Mouse (Mus musculus): ENCODE data around the gene Acvr1b. TPM values are rescaled to one million over a fixed set of nuclear protein-coding genes. Genes with fewer than 3 reads are reported as not detected.

The Acvr1b gene
- total and polyA plus RNA-seq, 3 experiments = under 0.01 TPM; not detected in 2

GRCm38 (mm10) chr15:101238885-101239511 is 65.1 kb downstream of the Acvr1b start:
- no peak for TF ChIP-seq GATA2 (IDR thresholded peaks at IDR 0.05; ENCODE audit: borderline replicate concordance, low read depth, low read length)
- TF ChIP-seq TAL1 (conservative IDR thresholded peaks at IDR 0.05; ENCODE audit: low read depth, low read length) = no peak
- no peak for TF ChIP-seq CTCF (IDR thresholded peaks at IDR 0.05; ENCODE audit: low read depth, low read length)
- no peak for TF ChIP-seq GATA1 (IDR thresholded peaks at IDR 0.05; ENCODE audit: borderline replicate concordance, low read length)
- no peak for TF ChIP-seq POLR2AphosphoS5 (IDR thresholded peaks at IDR 0.05; ENCODE audit: insufficient replicate concordance, low read depth, low read length)
- Histone ChIP-seq H3K36me3 (replicated peaks) (no peaks in the 10 kb centered on the region), H3K9me3 (replicated peaks) (peaks cover 43% of the 10 kb centered on the region), H3K27me3 (ENCODE audit: insufficient read depth, low read length) (no peaks in the 10 kb centered on the region; the same call in 1 of the 2 replicates), H3K4me3 (ENCODE audit: low read depth, low read length) (no peak overlapping the region), H3K4me1 (ENCODE audit: insufficient read depth, low read depth, low read length) (0 out of 2 replicates have a peak, but pooled peaks cover 3% of the 10 kb centered on the region)
- no peak for ATAC-seq (ENCODE audit: extremely low read depth, insufficient number of reproducible peaks, low FRiP score, poor library complexity, severe bottlenecking)
- no peak for DNase-seq (ENCODE audit: low spot score)

- no peaks in the 10 kb centered on the region; the same call in 1 of the 2 replicates for H3K27me3 ChIP-seq (ENCODE audit: insufficient read depth, low read length)
- H3K36me3 ChIP-seq (replicated peaks) = no peaks in the 10 kb centered on the region
- DNase-seq (ENCODE audit: low spot score) = no peak
- ATAC-seq (ENCODE audit: extremely low read depth, insufficient number of reproducible peaks, low FRiP score, poor library complexity, severe bottlenecking) = no peak
- H3K4me1 ChIP-seq (ENCODE audit: insufficient read depth, low read depth, low read length) = 0 out of 2 replicates have a peak, but pooled peaks cover 3% of the 10 kb centered on the region
- TF ChIP-seq GATA1 (IDR thresholded peaks at IDR 0.05; ENCODE audit: borderline replicate concordance, low read length) (no peak), TAL1 (conservative IDR thresholded peaks at IDR 0.05; ENCODE audit: low read depth, low read length) (no peak), CTCF (IDR thresholded peaks at IDR 0.05; ENCODE audit: low read depth, low read length) (no peak), POLR2AphosphoS5 (IDR thresholded peaks at IDR 0.05; ENCODE audit: insufficient replicate concordance, low read depth, low read length) (no peak), GATA2 (IDR thresholded peaks at IDR 0.05; ENCODE audit: borderline replicate concordance, low read depth, low read length) (no peak)
- no peak overlapping the region for H3K4me3 ChIP-seq (ENCODE audit: low read depth, low read length)
- H3K9me3 ChIP-seq (replicated peaks) = peaks cover 41% of the 10 kb centered on the region
Measured at GRCm38 (mm10) chr15:101239821-101240220, 66.0 kb downstream of the Acvr1b start.

- TF ChIP-seq CTCF (IDR thresholded peaks at IDR 0.05; ENCODE audit: low read depth, low read length) (peak; percentile 32), TAL1 (conservative IDR thresholded peaks at IDR 0.05; ENCODE audit: low read depth, low read length) (no peak), GATA2 (IDR thresholded peaks at IDR 0.05; ENCODE audit: borderline replicate concordance, low read depth, low read length) (no peak)
- DNase-seq (ENCODE audit: low spot score) (peak; percentile 22), ATAC-seq (ENCODE audit: extremely low read depth, insufficient number of reproducible peaks, low FRiP score, poor library complexity, severe bottlenecking) (no peak; the same call in 1 of the 2 replicates)
- no peaks in the 10 kb centered on the region for H3K36me3 ChIP-seq (replicated peaks)
- H3K4me3 ChIP-seq (ENCODE audit: low read depth, low read length) = no peak overlapping the region
- H3K27me3 ChIP-seq (ENCODE audit: insufficient read depth, low read length) = no peaks in the 10 kb centered on the region; the same call in 1 of the 2 replicates
- 0 out of 2 replicates have a peak, but pooled peaks cover 3% of the 10 kb centered on the region for H3K4me1 ChIP-seq (ENCODE audit: insufficient read depth, low read depth, low read length)
- peaks cover 35% of the 10 kb centered on the region for H3K9me3 ChIP-seq (replicated peaks)
Measured at GRCm38 (mm10) chr15:101240799-101241204, 66.9 kb downstream of the Acvr1b start.

- no peaks in the 10 kb centered on the region for H3K36me3 ChIP-seq (replicated peaks)
- no peak overlapping the region for H3K4me3 ChIP-seq (ENCODE audit: low read depth, low read length)
- H3K9me3 ChIP-seq (replicated peaks) = peaks cover 36% of the 10 kb centered on the region
- no peaks in the 10 kb centered on the region; the same call in 1 of the 2 replicates for H3K27me3 ChIP-seq (ENCODE audit: insufficient read depth, low read length)
- ATAC-seq (ENCODE audit: extremely low read depth, insufficient number of reproducible peaks, low FRiP score, poor library complexity, severe bottlenecking) (no peak), DNase-seq (ENCODE audit: low spot score) (no peak)
- TF ChIP-seq GATA1 (IDR thresholded peaks at IDR 0.05; ENCODE audit: borderline replicate concordance, low read length) (no peak), TAL1 (conservative IDR thresholded peaks at IDR 0.05; ENCODE audit: low read depth, low read length) (no peak), POLR2AphosphoS5 (IDR thresholded peaks at IDR 0.05; ENCODE audit: insufficient replicate concordance, low read depth, low read length) (no peak), GATA2 (IDR thresholded peaks at IDR 0.05; ENCODE audit: borderline replicate concordance, low read depth, low read length) (no peak), CTCF (IDR thresholded peaks at IDR 0.05; ENCODE audit: low read depth, low read length) (no peak)
- H3K4me1 ChIP-seq (ENCODE audit: insufficient read depth, low read depth, low read length) = 0 out of 2 replicates have a peak, but pooled peaks cover 3% of the 10 kb centered on the region
Measured at GRCm38 (mm10) chr15:101241236-101241635, 67.4 kb downstream of the Acvr1b start.

GRCm38 (mm10) chr15:101241853-101242252 is 68.0 kb downstream of the Acvr1b start:
- no peak for DNase-seq (ENCODE audit: low spot score)
- H3K4me1 ChIP-seq (ENCODE audit: insufficient read depth, low read depth, low read length) = peaks cover 3% of the 10 kb centered on the region; the same call in 1 of the 2 replicates
- H3K9me3 ChIP-seq (replicated peaks) = peaks cover 38% of the 10 kb centered on the region
- no peak for TF ChIP-seq GATA2 (IDR thresholded peaks at IDR 0.05; ENCODE audit: borderline replicate concordance, low read depth, low read length)
- no peak for TF ChIP-seq CTCF (IDR thresholded peaks at IDR 0.05; ENCODE audit: low read depth, low read length)
- no peak for TF ChIP-seq TAL1 (conservative IDR thresholded peaks at IDR 0.05; ENCODE audit: low read depth, low read length)
- TF ChIP-seq GATA1 (IDR thresholded peaks at IDR 0.05; ENCODE audit: borderline replicate concordance, low read length) = no peak
- TF ChIP-seq POLR2AphosphoS5 (IDR thresholded peaks at IDR 0.05; ENCODE audit: insufficient replicate concordance, low read depth, low read length) = no peak
- no peaks in the 10 kb centered on the region; the same call in 1 of the 2 replicates for H3K27me3 ChIP-seq (ENCODE audit: insufficient read depth, low read length)
- H3K36me3 ChIP-seq (replicated peaks) = no peaks in the 10 kb centered on the region
- H3K4me3 ChIP-seq (ENCODE audit: low read depth, low read length) = no peak overlapping the region
- no peak for ATAC-seq (ENCODE audit: extremely low read depth, insufficient number of reproducible peaks, low FRiP score, poor library complexity, severe bottlenecking)

- Histone ChIP-seq H3K4me1 (ENCODE audit: insufficient read depth, low read depth, low read length) (peaks cover 3% of the 10 kb centered on the region; the same call in 1 of the 2 replicates), H3K4me3 (ENCODE audit: low read depth, low read length) (no peak overlapping the region), H3K9me3 (replicated peaks) (peaks cover 38% of the 10 kb centered on the region), H3K36me3 (replicated peaks) (no peaks in the 10 kb centered on the region), H3K27me3 (ENCODE audit: insufficient read depth, low read length) (no peaks in the 10 kb centered on the region; the same call in 1 of the 2 replicates)
- TF ChIP-seq TAL1 (conservative IDR thresholded peaks at IDR 0.05; ENCODE audit: low read depth, low read length) (no peak), GATA1 (IDR thresholded peaks at IDR 0.05; ENCODE audit: borderline replicate concordance, low read length) (no peak), CTCF (IDR thresholded peaks at IDR 0.05; ENCODE audit: low read depth, low read length) (no peak), POLR2AphosphoS5 (IDR thresholded peaks at IDR 0.05; ENCODE audit: insufficient replicate concordance, low read depth, low read length) (no peak), GATA2 (IDR thresholded peaks at IDR 0.05; ENCODE audit: borderline replicate concordance, low read depth, low read length) (no peak)
- ATAC-seq (ENCODE audit: extremely low read depth, insufficient number of reproducible peaks, low FRiP score, poor library complexity, severe bottlenecking) = no peak
- DNase-seq (ENCODE audit: low spot score) = no peak
Measured at GRCm38 (mm10) chr15:101242645-101243044, 68.8 kb downstream of the Acvr1b start.
